Mouse (Mus musculus): ENCODE measurements around the gene Slc2a1. TPM values are rescaled to one million over a fixed set of nuclear protein-coding genes. Genes with fewer than 3 reads are reported as not detected.

Gene Slc2a1
- total RNA-seq, 1 experiment: 526 TPM

DNA sequence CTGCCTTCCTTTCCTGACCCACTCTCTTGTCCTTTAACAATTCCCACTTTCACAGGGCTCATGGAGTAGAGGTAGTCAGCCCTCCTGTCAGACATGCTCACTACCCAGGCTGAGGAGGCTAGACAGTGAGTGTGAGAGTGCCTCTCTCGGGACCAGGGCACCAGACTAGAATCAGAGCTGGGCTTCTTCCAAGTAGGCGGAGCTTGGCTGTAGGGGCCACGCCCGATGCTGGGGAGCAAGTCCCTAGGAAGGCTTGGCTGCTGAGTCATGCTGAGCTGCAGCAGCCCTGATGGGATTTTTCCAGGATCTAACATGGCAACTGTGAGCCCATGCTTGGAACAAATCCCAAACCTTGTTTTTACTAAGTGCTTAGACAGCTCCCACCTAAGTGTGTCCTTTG lies 12.7 kb downstream of the Slc2a1 start:
- TF ChIP-seq MAFK (IDR thresholded peaks at IDR 0.05; ENCODE audit: insufficient read depth, low read depth, low read length): peak; percentile 96
- no peak for TF ChIP-seq CHD2 (IDR thresholded peaks at IDR 0.05; ENCODE audit: low read depth, low read length)
- no peak for TF ChIP-seq ZNF384 (IDR thresholded peaks at IDR 0.05; ENCODE audit: low read depth, low read length)
- TF ChIP-seq ZC3H11A (IDR thresholded peaks at IDR 0.05; ENCODE audit: borderline replicate concordance, low read depth, low read length): no peak
- peak; percentile 74 for DNase-seq (ENCODE audit: low read depth, low spot score)
- Histone ChIP-seq H3K36me3 (ENCODE audit: control insufficient read depth, insufficient read depth, low read length, poor library complexity, severe bottlenecking) (peaks cover 87% of the 10 kb centered on the region), H3K4me3 (ENCODE audit: insufficient read depth in 1 of 2, low read depth in 1 of 2, low read length in 2 of 2, poor library complexity in 1 of 2, severe bottlenecking in 1 of 2) (no peak overlapping the region), H3K4me1 (ENCODE audit: control insufficient read depth in 2 of 2, insufficient read depth in 2 of 2, low read length in 2 of 2, poor library complexity in 1 of 2) (peaks cover 6 to 72% of the 10 kb centered on the region in 2 experiments; a peak in 3 of 4 replicates), H3K27ac (ENCODE audit: insufficient read depth, low read depth, low read length, poor library complexity, severe bottlenecking) (peak overlapping the region; percentile 57; the same call in 1 of the 2 replicates), H3K9me3 (ENCODE audit: control insufficient read depth, insufficient read depth, low read depth, low read length) (no peaks in the 10 kb centered on the region), H3K9ac (ENCODE audit: insufficient read depth, low read depth, low read length, poor library complexity, severe bottlenecking) (peak overlapping the region; percentile 1)
- in situ Hi-C loops (cut with MboI; ENCODE audit: low sequenced_read_pairs in 2 of 2, unreplicated experiment in 2 of 2): loop anchor here in 1 of 2 experiments (25.0 kb wide), 1 partner anchor 109 kb away; no protein-coding TSS in a partner anchor

DNA sequence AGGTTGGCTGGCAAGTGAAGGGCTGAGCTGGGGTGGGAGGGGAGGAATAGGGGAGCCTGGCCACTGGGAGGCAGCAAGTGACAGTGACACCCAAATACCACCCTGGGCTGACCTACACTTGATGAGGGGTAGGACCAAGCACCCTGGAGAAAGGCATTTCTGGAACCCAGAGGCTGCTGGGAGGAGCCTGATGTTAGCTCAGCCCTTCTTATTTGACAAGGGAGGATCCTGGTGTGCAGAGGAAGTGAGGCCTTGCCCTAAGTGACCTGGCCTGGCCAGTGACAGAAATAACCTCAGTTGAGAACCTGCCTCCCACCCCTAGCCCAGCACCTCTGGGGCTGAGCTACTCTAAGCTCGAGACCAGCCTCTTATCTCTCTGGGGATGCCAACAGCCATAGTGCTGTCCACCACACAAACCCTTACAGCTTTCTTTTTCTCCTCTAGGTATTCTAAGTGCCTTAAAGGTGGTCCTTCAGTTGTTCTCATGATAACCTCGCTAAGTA lies 16.3 kb downstream of the Slc2a1 start:
- Histone ChIP-seq H3K27ac (ENCODE audit: insufficient read depth, low read depth, low read length, poor library complexity, severe bottlenecking) (no peak overlapping the region), H3K36me3 (ENCODE audit: control insufficient read depth, insufficient read depth, low read length, poor library complexity, severe bottlenecking) (peaks cover 90% of the 10 kb centered on the region)

DNA sequence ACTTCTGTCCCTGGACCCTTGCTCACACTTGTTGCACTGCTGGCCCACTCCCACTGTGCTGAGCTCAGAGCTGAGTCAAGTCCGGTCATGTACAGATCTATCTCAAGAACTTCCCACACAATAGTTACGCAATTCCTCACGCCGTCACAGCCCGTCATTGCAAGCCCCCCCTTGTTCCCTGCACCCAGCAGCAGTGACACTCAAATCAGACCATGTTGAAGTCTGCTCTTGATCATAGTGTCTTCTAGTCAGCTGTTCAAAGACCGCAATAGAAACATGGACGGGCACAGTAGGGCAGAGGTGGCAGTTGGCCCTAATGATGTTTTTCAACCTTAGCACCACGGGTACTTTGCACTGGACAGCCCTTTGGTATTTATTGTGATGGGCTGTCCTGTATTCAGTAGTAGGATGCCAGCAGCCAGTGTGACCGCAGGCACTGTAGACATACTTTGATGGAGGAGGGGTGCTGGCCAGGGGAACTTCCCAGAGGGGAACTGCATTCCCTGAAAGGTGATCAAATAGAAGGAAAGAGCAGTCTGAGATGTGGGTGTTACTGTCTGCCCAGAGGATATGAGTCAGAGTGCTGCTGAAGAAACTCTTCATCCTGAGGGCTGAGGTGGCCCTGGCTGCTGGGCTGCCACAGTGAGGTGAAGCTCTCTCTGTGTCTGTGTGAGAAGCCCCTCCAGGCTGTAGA lies 17.2 kb downstream of the Slc2a1 start:
- H3K4me3 ChIP-seq (ENCODE audit: insufficient read depth in 1 of 2, low read depth in 1 of 2, low read length in 2 of 2, poor library complexity in 1 of 2, severe bottlenecking in 1 of 2): no peak overlapping the region
- no peak overlapping the region for H3K9ac ChIP-seq (ENCODE audit: insufficient read depth, low read depth, low read length, poor library complexity, severe bottlenecking)
- H3K9me3 ChIP-seq (ENCODE audit: control insufficient read depth, insufficient read depth, low read depth, low read length): no peaks in the 10 kb centered on the region
- peaks cover 6 to 53% of the 10 kb centered on the region in 2 experiments; a peak in 3 of 4 replicates for H3K4me1 ChIP-seq (ENCODE audit: control insufficient read depth in 2 of 2, insufficient read depth in 2 of 2, low read length in 2 of 2, poor library complexity in 1 of 2)
- no peak overlapping the region for H3K27ac ChIP-seq (ENCODE audit: insufficient read depth, low read depth, low read length, poor library complexity, severe bottlenecking)
- no peak for TF ChIP-seq HCFC1 (IDR thresholded peaks at IDR 0.05; ENCODE audit: borderline replicate concordance, insufficient read depth, low read length)
- TF ChIP-seq CHD2 (IDR thresholded peaks at IDR 0.05; ENCODE audit: low read depth, low read length): no peak
- TF ChIP-seq MAFK (IDR thresholded peaks at IDR 0.05; ENCODE audit: insufficient read depth, low read depth, low read length): no peak
- no peak for TF ChIP-seq ZNF384 (IDR thresholded peaks at IDR 0.05; ENCODE audit: low read depth, low read length)
- TF ChIP-seq ZC3H11A (IDR thresholded peaks at IDR 0.05; ENCODE audit: borderline replicate concordance, low read depth, low read length): no peak
- H3K36me3 ChIP-seq (ENCODE audit: control insufficient read depth, insufficient read depth, low read length, poor library complexity, severe bottlenecking): peaks cover 89% of the 10 kb centered on the region
- in situ Hi-C loops (cut with MboI; ENCODE audit: low sequenced_read_pairs in 2 of 2, unreplicated experiment in 2 of 2): no loop called here
- DNase-seq (ENCODE audit: low read depth, low spot score): no peak

More for the DNA sequence above, 16.3 kb downstream of the Slc2a1 start:
- in situ Hi-C loops (cut with MboI; ENCODE audit: low sequenced_read_pairs in 2 of 2, unreplicated experiment in 2 of 2): loop anchor here in 1 of 2 experiments (25.0 kb wide), 1 partner anchor 113 kb away; no protein-coding TSS in a partner anchor
- Histone ChIP-seq H3K4me1 (ENCODE audit: control insufficient read depth in 2 of 2, insufficient read depth in 2 of 2, low read length in 2 of 2, poor library complexity in 1 of 2) (peaks cover 6 to 56% of the 10 kb centered on the region in 2 experiments; a peak in 3 of 4 replicates), H3K9ac (ENCODE audit: insufficient read depth, low read depth, low read length, poor library complexity, severe bottlenecking) (no peak overlapping the region), H3K9me3 (ENCODE audit: control insufficient read depth, insufficient read depth, low read depth, low read length) (no peaks in the 10 kb centered on the region), H3K4me3 (ENCODE audit: insufficient read depth in 1 of 2, low read depth in 1 of 2, low read length in 2 of 2, poor library complexity in 1 of 2, severe bottlenecking in 1 of 2) (no peak overlapping the region)
- no peak for DNase-seq (ENCODE audit: low read depth, low spot score)
- no peak for TF ChIP-seq ZNF384 (IDR thresholded peaks at IDR 0.05; ENCODE audit: low read depth, low read length)

GRCm38 (mm10) chr4:119127229-119127628 lies 18.7 kb downstream of the Slc2a1 start:
- H3K36me3 ChIP-seq (ENCODE audit: control insufficient read depth, insufficient read depth, low read length, poor library complexity, severe bottlenecking): peaks cover 88% of the 10 kb centered on the region
- peaks cover 4 to 47% of the 10 kb centered on the region in 2 experiments; a peak in 3 of 4 replicates for H3K4me1 ChIP-seq (ENCODE audit: control insufficient read depth in 2 of 2, insufficient read depth in 2 of 2, low read length in 2 of 2, poor library complexity in 1 of 2)
- TF ChIP-seq MAFK (IDR thresholded peaks at IDR 0.05; ENCODE audit: insufficient read depth, low read depth, low read length) (no peak), HCFC1 (IDR thresholded peaks at IDR 0.05; ENCODE audit: borderline replicate concordance, insufficient read depth, low read length) (no peak), ZNF384 (IDR thresholded peaks at IDR 0.05; ENCODE audit: low read depth, low read length) (no peak), ZC3H11A (IDR thresholded peaks at IDR 0.05; ENCODE audit: borderline replicate concordance, low read depth, low read length) (no peak), CHD2 (IDR thresholded peaks at IDR 0.05; ENCODE audit: low read depth, low read length) (no peak)
- DNase-seq (ENCODE audit: low read depth, low spot score): no peak
- no peaks in the 10 kb centered on the region for H3K9me3 ChIP-seq (ENCODE audit: control insufficient read depth, insufficient read depth, low read depth, low read length)
- no peak overlapping the region for H3K9ac ChIP-seq (ENCODE audit: insufficient read depth, low read depth, low read length, poor library complexity, severe bottlenecking)
- H3K27ac ChIP-seq (ENCODE audit: insufficient read depth, low read depth, low read length, poor library complexity, severe bottlenecking): no peak overlapping the region
- H3K4me3 ChIP-seq (ENCODE audit: insufficient read depth in 1 of 2, low read depth in 1 of 2, low read length in 2 of 2, poor library complexity in 1 of 2, severe bottlenecking in 1 of 2): no peak overlapping the region
- in situ Hi-C loops (cut with MboI; ENCODE audit: low sequenced_read_pairs in 2 of 2, unreplicated experiment in 2 of 2): no loop called here
